12 mouse cellular contexts compared by ENCODE assay signal in the genomic region with DNA sequence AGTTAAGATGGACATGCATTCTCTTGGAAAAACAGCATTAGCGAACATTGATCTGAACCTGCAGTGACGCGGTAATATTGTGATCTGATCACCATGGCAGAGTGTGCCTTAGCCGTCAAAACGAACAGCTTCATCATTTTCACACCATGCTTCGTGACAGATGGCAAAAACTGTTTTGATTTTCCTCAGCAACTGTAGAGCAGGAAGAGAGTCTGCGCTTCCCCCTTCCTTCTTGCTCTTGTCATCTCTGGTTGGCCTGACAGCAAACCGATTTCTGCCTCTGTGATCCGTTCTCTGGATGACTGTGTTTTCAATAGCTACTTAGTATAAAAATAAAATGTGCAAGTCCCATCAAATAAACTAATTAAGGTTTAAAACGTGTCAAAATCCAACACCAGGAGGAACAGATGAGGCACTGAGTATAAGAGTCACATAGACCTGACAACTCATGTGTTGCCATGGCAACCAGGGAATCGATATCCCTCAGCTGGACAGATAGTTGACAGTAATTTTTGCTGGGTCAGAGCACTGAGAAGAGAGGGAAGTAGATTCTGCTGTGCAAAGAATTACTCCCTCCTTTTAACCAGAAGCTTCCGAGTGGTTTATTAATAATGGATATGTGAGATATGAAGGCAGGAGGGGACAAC.
DNase-seq lines count a peak whose midpoint lies in the region; ATAC-seq lines count a peak whose summit lies in the region.
"Had no signal": no experiment of that assay in that cellular context is flagged by ENCODE, and none has a peak within 500 bp of the region (broad histone marks: within the 10 kb centered on the region; RNA-seq: fewer than 3 reads in every experiment).

No protein-coding gene starts in this region.

- DNase-seq in brain, adult 2 months (ENCODE audit: low read depth, low spot score) = peak; percentile 66
- peak; percentile 27 for DNase-seq in embryonic facial prominence, embryonic 14.5 days (ENCODE audit: low spot score)
- no peak for DNase-seq in urinary bladder, postnatal 36 days (ENCODE audit: low spot score in 2 of 2)
- no peak for DNase-seq in heart, adult 18-20 months
- no peak for DNase-seq in lung, adult 18-20 months
- DNase-seq in gastrocnemius, postnatal 25 days = no peak
- DNase-seq: cerebellum, adult 18-20 months; lung, postnatal 10 days had no signal

- no peak overlapping the region for H3K27ac ChIP-seq in embryonic facial prominence, embryonic 14.5 days (replicated peaks; ENCODE audit: low read depth, low read length)
- no peak overlapping the region for H3K27ac ChIP-seq in hindbrain, embryonic 16.5 days (ENCODE audit: low read depth, low read length)
- H3K27ac ChIP-seq in midbrain, embryonic 12.5 days (replicated peaks) = peak overlapping the region; percentile 35; the same call in 1 of the 2 replicates
- H3K27ac ChIP-seq: intestine, embryonic 15.5 days; limb, embryonic 12.5 days had no signal

- H3K4me3 ChIP-seq in embryonic facial prominence, embryonic 14.5 days (ENCODE audit: low read depth, low read length) = no peak overlapping the region
- no peak overlapping the region for H3K4me3 ChIP-seq in hindbrain, embryonic 16.5 days (ENCODE audit: low read length)
- H3K4me3 ChIP-seq in midbrain, embryonic 12.5 days = no peak overlapping the region
- H3K4me3 ChIP-seq: intestine, embryonic 15.5 days; limb, embryonic 12.5 days had no signal

- H3K4me2 ChIP-seq in embryonic facial prominence, embryonic 14.5 days (ENCODE audit: low read depth, low read length) = no peak overlapping the region
- H3K4me2 ChIP-seq in hindbrain, embryonic 16.5 days (ENCODE audit: low read length) = no peak overlapping the region
- H3K4me2 ChIP-seq in midbrain, embryonic 12.5 days (replicated peaks) = no peak overlapping the region
- H3K4me2 ChIP-seq: intestine, embryonic 15.5 days; limb, embryonic 12.5 days had no signal

- H3K9me3 ChIP-seq in embryonic facial prominence, embryonic 14.5 days (ENCODE audit: control insufficient read depth, low read length) = no peaks in the 10 kb centered on the region
- no peaks in the 10 kb centered on the region for H3K9me3 ChIP-seq in hindbrain, embryonic 16.5 days (ENCODE audit: control insufficient read depth, low read length)
- no peaks in the 10 kb centered on the region for H3K9me3 ChIP-seq in midbrain, embryonic 12.5 days
- H3K9me3 ChIP-seq: intestine, embryonic 15.5 days; limb, embryonic 12.5 days had no signal

- peak; percentile 44; the same call in 1 of the 2 replicates for ATAC-seq in embryonic facial prominence, embryonic 14.5 days (ENCODE audit: low read depth)
- peak; percentile 81 for ATAC-seq in hindbrain, embryonic 16.5 days
- ATAC-seq in midbrain, embryonic 12.5 days (ENCODE audit: low FRiP score, low read depth) = peak; percentile 85
- ATAC-seq: intestine, embryonic 15.5 days had no signal

- 81% methylated on average over 12 of the region's 12 CpGs for WGBS in embryonic facial prominence, embryonic 14.5 days
- 51% methylated on average over 12 of the region's 12 CpGs for WGBS in hindbrain, embryonic 16.5 days
- 72% methylated on average over 12 of the region's 12 CpGs for WGBS in midbrain, embryonic 12.5 days

- no peaks in the 10 kb centered on the region for H3K4me1 ChIP-seq in embryonic facial prominence, embryonic 14.5 days (ENCODE audit: control insufficient read depth, insufficient read depth, low read length)
- H3K4me1 ChIP-seq in hindbrain, embryonic 16.5 days (ENCODE audit: control insufficient read depth, insufficient read depth, low read depth, low read length) = no peaks in the 10 kb centered on the region
- H3K4me1 ChIP-seq in midbrain, embryonic 12.5 days = peaks cover 9% of the 10 kb centered on the region
- H3K4me1 ChIP-seq: intestine, embryonic 15.5 days; limb, embryonic 12.5 days had no signal

- no peaks in the 10 kb centered on the region for H3K27me3 ChIP-seq in embryonic facial prominence, embryonic 14.5 days (replicated peaks; ENCODE audit: control insufficient read depth, insufficient read depth, low read length)
- no peaks in the 10 kb centered on the region for H3K27me3 ChIP-seq in hindbrain, embryonic 16.5 days (replicated peaks; ENCODE audit: control insufficient read depth, insufficient read depth, low read length)
- no peaks in the 10 kb centered on the region for H3K27me3 ChIP-seq in midbrain, embryonic 12.5 days
- H3K27me3 ChIP-seq: intestine, embryonic 15.5 days; limb, embryonic 12.5 days had no signal

- no peaks in the 10 kb centered on the region for H3K36me3 ChIP-seq in embryonic facial prominence, embryonic 14.5 days (ENCODE audit: control insufficient read depth, insufficient read depth, low read length)
- H3K36me3 ChIP-seq in hindbrain, embryonic 16.5 days (ENCODE audit: control insufficient read depth, insufficient read depth, low read length) = no peaks in the 10 kb centered on the region
- H3K36me3 ChIP-seq in midbrain, embryonic 12.5 days = no peaks in the 10 kb centered on the region
- H3K36me3 ChIP-seq: intestine, embryonic 15.5 days; limb, embryonic 12.5 days had no signal

- no peak overlapping the region for H3K9ac ChIP-seq in embryonic facial prominence, embryonic 14.5 days (ENCODE audit: low read depth, low read length)
- H3K9ac ChIP-seq in hindbrain, embryonic 16.5 days (ENCODE audit: low read depth, low read length) = no peak overlapping the region
- H3K9ac ChIP-seq in midbrain, embryonic 12.5 days (replicated peaks) = no peak overlapping the region
- H3K9ac ChIP-seq: intestine, embryonic 15.5 days; limb, embryonic 12.5 days had no signal

Comparison
In these comparisons a context has a peak if more than half of its experiments do, and no peak if none do; other contexts are left out.
1. DNase-seq: peak in brain, adult 2 months (single experiment) and embryonic facial prominence, embryonic 14.5 days (single experiment); none in urinary bladder, postnatal 36 days (0 of 2), heart, adult 18-20 months (0 of 2), lung, adult 18-20 months (0 of 2) and gastrocnemius, postnatal 25 days (single experiment).
2. Peak in every context shown above with its lines, with median percentiles within 50 percentile points of each other: ATAC-seq.